ENCODE assay signal across 17 mouse cellular contexts in genomic region chr1:152241026-152241425, GRCm38 (mm10).
"Had no signal": no experiment of that assay in that cellular context is flagged by ENCODE, and none has a peak within 500 bp of the region (broad histone marks: within the 10 kb centered on the region; RNA-seq: fewer than 3 reads in every experiment).

No protein-coding gene starts in this region.

- H3K27ac ChIP-seq: liver, embryonic 12.5 days; liver, embryonic 14.5 days; midbrain, embryonic 10.5 days; midbrain, embryonic 12.5 days; neural tube, embryonic 13.5 days; neural tube, embryonic 15.5 days; stomach, embryonic 15.5 days had no signal

- H3K36me3 ChIP-seq: liver, embryonic 12.5 days; midbrain, embryonic 10.5 days; midbrain, embryonic 12.5 days; neural tube, embryonic 13.5 days; neural tube, embryonic 15.5 days; stomach, embryonic 15.5 days had no signal

- H3K4me1 ChIP-seq: liver, embryonic 12.5 days; midbrain, embryonic 10.5 days; midbrain, embryonic 12.5 days; stomach, embryonic 15.5 days had no signal

- H3K4me3 ChIP-seq: liver, embryonic 12.5 days; midbrain, embryonic 10.5 days; midbrain, embryonic 12.5 days; myocyte; neural tube, embryonic 13.5 days; neural tube, embryonic 15.5 days; stomach, embryonic 15.5 days had no signal

- DNase-seq: lung, adult 18-20 months; lung, embryonic 14.5 days; lung, postnatal 10 days; lung, postnatal 4 days; midbrain, embryonic 14.5 days; retina, postnatal 1 day; thymus, adult 18-20 months; thymus, postnatal 14 days; thymus, postnatal 36 days had no signal

- H3K27me3 ChIP-seq: liver, embryonic 12.5 days; midbrain, embryonic 12.5 days; neural tube, embryonic 13.5 days; neural tube, embryonic 15.5 days; stomach, embryonic 15.5 days had no signal

- H3K9ac ChIP-seq: liver, embryonic 12.5 days; liver, embryonic 14.5 days; lung, embryonic 14.5 days; midbrain, embryonic 12.5 days; neural tube, embryonic 13.5 days; neural tube, embryonic 15.5 days; stomach, embryonic 15.5 days had no signal
